Mouse (Mus musculus) v-Abl transformed pro-B cells (cell line): ENCODE data around the gene Il11ra1.

Experiments
- in situ Hi-C, 2 experiments: fragments of 400-800 bp; cut with MboI; formaldehyde crosslinking; loops; one replicate each; pipeline ENCODE4 v1.15.1; 2025; ENCODE audit not compliant: unreplicated experiment in 2 of 2

Il11ra1 gene

GRCm38 (mm10) chr4:41705922-41706754 is 6.3 kb downstream of the Il11ra1 start:
- in situ Hi-C loops, result loop anchor here (5.0 to 25.0 kb wide), 4 partner anchors 139 to 994 kb away; partner anchors contain the start of genes Aptx (in 1 of the 2), Dnaic1 (in 1 of the 2), Dnaja1 (in 1 of the 2) and Fam219a (in 1 of the 2)

- in situ Hi-C loops, result loop anchor here (5.0 to 25.0 kb wide), 4 partner anchors 140 to 995 kb away; partner anchors contain the start of genes Aptx (in 1 of the 2), Dnaic1 (in 1 of the 2), Dnaja1 (in 1 of the 2) and Fam219a (in 1 of the 2)
These were observed 7.3 kb downstream of the Il11ra1 start for GRCm38 (mm10) chr4:41707011-41707535.

- in situ Hi-C loops, result loop anchor here (5.0 to 25.0 kb wide), 4 partner anchors 141 to 996 kb away; partner anchors contain the start of genes Aptx (in 1 of the 2), Dnaic1 (in 1 of the 2), Dnaja1 (in 1 of the 2) and Fam219a (in 1 of the 2)
These were observed 8.5 kb downstream of the Il11ra1 start for GRCm38 (mm10) chr4:41708192-41708745.

GRCm38 (mm10) chr4:41710229-41710628 is 10.4 kb downstream of the Il11ra1 start:
- in situ Hi-C loops, result loop anchor here (5.0 to 25.0 kb wide), 2 partner anchors 243 to 998 kb away; partner anchors contain the start of genes Nudt2 (in 2 of the 2), Aptx (in 1 of the 2) and Dnaja1 (in 1 of the 2)

GRCm38 (mm10) chr4:41711705-41712375 is 12.1 kb downstream of the Il11ra1 start:
- in situ Hi-C loops, result loop anchor here (5.0 to 25.0 kb wide), 2 partner anchors 245 to 1000 kb away; partner anchors contain the start of genes Nudt2 (in 2 of the 2), Aptx (in 1 of the 2) and Dnaja1 (in 1 of the 2)

GRCm38 (mm10) chr4:41712421-41713196 is 12.8 kb downstream of the Il11ra1 start:
- in situ Hi-C loops, result loop anchor here (5.0 to 25.0 kb wide), 2 partner anchors 245 to 1000 kb away; partner anchors contain the start of genes Nudt2 (in 2 of the 2), Aptx (in 1 of the 2) and Dnaja1 (in 1 of the 2)

GRCm38 (mm10) chr4:41713197-41714067 is 13.6 kb downstream of the Il11ra1 start, which contains the start of gene Rpp25l:
Gene Rpp25l (minus strand): TSS chr4:41713534.
- in situ Hi-C loops, result loop anchor here (5.0 to 25.0 kb wide), 2 partner anchors 246 to 1001 kb away; partner anchors contain the start of genes Nudt2 (in 2 of the 2), Aptx (in 1 of the 2) and Dnaja1 (in 1 of the 2)

- in situ Hi-C loops, result loop anchor here (5.0 to 25.0 kb wide), 2 partner anchors 247 to 1002 kb away; partner anchors contain the start of genes Nudt2 (in 2 of the 2), Aptx (in 1 of the 2) and Dnaja1 (in 1 of the 2)
These were observed 14.5 kb downstream of the Il11ra1 start for GRCm38 (mm10) chr4:41714276-41714675.

GRCm38 (mm10) chr4:41715082-41715481 is 15.3 kb downstream of the Il11ra1 start:
- in situ Hi-C loops, result loop anchor here in 1 of 2 experiments (25.0 kb wide), 1 partner anchor 1003 kb away; the partner anchor contains the start of genes Aptx and Dnaja1

- in situ Hi-C loops, result loop anchor here in 1 of 2 experiments (25.0 kb wide), 1 partner anchor 1003 kb away; the partner anchor contains the start of genes Aptx and Dnaja1
These were observed 15.8 kb downstream of the Il11ra1 start for GRCm38 (mm10) chr4:41715596-41715995.

GRCm38 (mm10) chr4:41716834-41717233 is 17.0 kb downstream of the Il11ra1 start:
- in situ Hi-C loops, result loop anchor here in 1 of 2 experiments (25.0 kb wide), 1 partner anchor 1005 kb away; the partner anchor contains the start of genes Aptx and Dnaja1

GRCm38 (mm10) chr4:41722918-41723351 is 23.1 kb downstream of the Il11ra1 start, which contains the start of gene Dctn3:
Gene Dctn3 (minus strand): TSS chr4:41723170.
- in situ Hi-C loops, result loop anchor here in 1 of 2 experiments (25.0 kb wide), 1 partner anchor 1011 kb away; the partner anchor contains the start of genes Aptx and Dnaja1

GRCm38 (mm10) chr4:41726826-41727621 is 27.2 kb downstream of the Il11ra1 start:
- in situ Hi-C loops, result loop anchor here in 1 of 2 experiments (25.0 kb wide), 1 partner anchor 1015 kb away; the partner anchor contains the start of genes Aptx and Dnaja1

GRCm38 (mm10) chr4:41731052-41731765 is 31.4 kb downstream of the Il11ra1 start, which contains the start of gene Arid3c:
Gene Arid3c (minus strand): TSS chr4:41731142.
- in situ Hi-C loops, result loop anchor here in 1 of 2 experiments (25.0 kb wide), 1 partner anchor 1019 kb away; the partner anchor contains the start of genes Aptx and Dnaja1

- in situ Hi-C loops, result loop anchor here in 1 of 2 experiments (25.0 kb wide), 1 partner anchor 1025 kb away; the partner anchor contains the start of genes Aptx and Dnaja1
These were observed 37.9 kb downstream of the Il11ra1 start for GRCm38 (mm10) chr4:41737602-41738255.
